Mouse (Mus musculus): ENCODE results near the gene Acly.

DNA sequence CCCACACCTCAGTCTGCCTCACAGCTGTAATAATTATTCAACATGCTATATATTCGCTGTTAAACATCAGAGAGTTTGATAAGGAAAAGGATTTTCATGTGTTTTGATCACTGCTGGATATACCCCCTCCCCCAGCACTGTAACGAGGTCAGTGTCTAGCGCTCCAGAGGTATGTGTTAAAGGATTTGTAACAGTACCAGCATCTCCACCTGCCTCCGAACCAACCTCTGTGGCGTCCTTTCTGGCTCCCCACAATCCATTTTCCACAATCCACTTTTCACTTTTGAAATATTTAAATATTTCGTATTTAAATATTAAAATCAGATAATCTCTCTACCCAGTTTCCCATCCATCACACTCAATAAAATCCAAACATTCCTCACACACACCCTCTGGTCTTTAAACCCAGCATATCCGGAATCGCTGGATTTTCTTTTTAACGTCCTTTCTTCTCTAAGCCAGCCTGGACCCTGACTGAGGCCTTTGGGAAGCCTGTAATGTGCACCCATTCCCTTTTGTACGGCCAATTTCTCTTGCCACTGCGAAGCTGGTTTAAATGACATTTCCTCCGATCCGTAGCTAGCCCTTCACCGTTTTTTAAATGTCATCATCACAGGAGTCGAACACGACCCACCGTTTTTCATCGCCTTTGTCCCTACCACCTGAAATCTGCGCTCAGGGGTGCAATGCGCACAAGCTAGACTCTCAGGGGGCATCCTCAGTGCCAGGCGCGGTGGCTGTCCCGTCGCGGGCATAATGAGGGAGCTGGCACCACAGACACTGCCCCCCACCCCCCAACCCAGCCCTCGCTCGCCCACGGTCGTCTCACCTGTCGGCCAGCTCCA, 56.2 kb downstream of the Acly start:
- TF ChIP-seq POLR2A (IDR thresholded peaks at IDR 0.05; ENCODE audit: insufficient read depth, low read length), result no peak
- TF ChIP-seq EP300 (IDR thresholded peaks at IDR 0.05; ENCODE audit: insufficient read depth, low read depth, low read length), result no peak
- no peak for TF ChIP-seq CTCF (IDR thresholded peaks at IDR 0.05; ENCODE audit: low read depth, low read length)
